Mouse (Mus musculus) left cerebral cortex, adult 11 months (tissue): Measurements from ENCODE around the gene Ldlrad3.

Experiments
- DNase-seq: peaks from one replicate; pipeline ENCODE4 v3.0.0; 2022; ENCODE audit warnings: low spot score

Gene Ldlrad3

GRCm38 (mm10) chr2:102073266-102074037 is 112.7 kb downstream of the Ldlrad3 start:
- DNase-seq, result no peak

GRCm38 (mm10) chr2:102072859-102073258 is 113.3 kb downstream of the Ldlrad3 start:
- DNase-seq, result no peak

- DNase-seq, result no peak
Observed at GRCm38 (mm10) chr2:102071022-102071717, 115.0 kb downstream of the Ldlrad3 start.

GRCm38 (mm10) chr2:102064826-102065441 is 121.3 kb downstream of the Ldlrad3 start:
- DNase-seq, result no peak

GRCm38 (mm10) chr2:102063906-102064505 is 122.2 kb downstream of the Ldlrad3 start:
- no peak for DNase-seq

GRCm38 (mm10) chr2:102062861-102063468 is 123.2 kb downstream of the Ldlrad3 start:
- DNase-seq, result no peak

- no peak for DNase-seq
Observed at GRCm38 (mm10) chr2:102061921-102062320, 124.3 kb downstream of the Ldlrad3 start.

- no peak for DNase-seq
Observed at GRCm38 (mm10) chr2:102057746-102058145, 128.4 kb downstream of the Ldlrad3 start.

GRCm38 (mm10) chr2:102057029-102057685 is 129.0 kb downstream of the Ldlrad3 start:
- peak; percentile 58 for DNase-seq

GRCm38 (mm10) chr2:102056144-102056543 is 130.0 kb downstream of the Ldlrad3 start:
- DNase-seq, result no peak

GRCm38 (mm10) chr2:102052951-102053660 is 133.1 kb downstream of the Ldlrad3 start:
- peak; percentile 61 for DNase-seq

GRCm38 (mm10) chr2:102052353-102052752 is 133.8 kb downstream of the Ldlrad3 start:
- no peak for DNase-seq

GRCm38 (mm10) chr2:102049866-102050550 is 136.2 kb downstream of the Ldlrad3 start:
- no peak for DNase-seq

GRCm38 (mm10) chr2:102048296-102049175 is 137.6 kb downstream of the Ldlrad3 start:
- DNase-seq, result no peak

- no peak for DNase-seq
Observed at GRCm38 (mm10) chr2:102046481-102046880, 139.7 kb downstream of the Ldlrad3 start.

- DNase-seq, result no peak
Observed at GRCm38 (mm10) chr2:102040456-102040855, 145.7 kb downstream of the Ldlrad3 start.

GRCm38 (mm10) chr2:102040011-102040410 is 146.2 kb downstream of the Ldlrad3 start:
- no peak for DNase-seq

- no peak for DNase-seq
Observed at GRCm38 (mm10) chr2:102038895-102039667, 147.1 kb downstream of the Ldlrad3 start.
